17 mouse cellular contexts compared by ENCODE assay signal in the genomic region with DNA sequence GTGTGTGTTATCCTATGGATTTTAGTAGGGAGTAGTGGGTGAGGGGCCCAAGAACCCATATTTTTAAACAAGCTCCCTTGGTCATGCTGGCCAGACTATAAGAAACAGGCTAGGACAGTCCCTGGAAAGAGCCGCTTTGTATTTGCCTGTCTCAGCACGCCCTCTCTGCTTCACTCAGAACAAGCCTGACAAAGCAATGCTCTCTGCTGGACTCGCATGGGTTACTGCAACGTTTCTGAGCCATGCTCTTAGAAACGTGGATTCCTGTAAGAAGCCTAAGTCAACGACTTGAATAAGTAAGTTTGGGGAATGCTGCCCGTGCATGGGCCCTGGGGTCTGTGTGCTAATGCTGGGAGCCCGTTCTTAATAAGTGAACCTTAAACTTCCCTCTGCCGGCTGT. TPM values are rescaled to one million over a fixed set of nuclear protein-coding genes. Genes with fewer than 3 reads are reported as not detected.
DNase-seq lines count a peak whose midpoint lies in the region; ATAC-seq and TF ChIP-seq lines count a peak whose summit lies in the region.
"Had no signal": no experiment of that assay in that cellular context is flagged by ENCODE, and none has a peak within 500 bp of the region (broad histone marks: within the 10 kb centered on the region; RNA-seq: fewer than 3 reads in every experiment).

No protein-coding gene starts in this region.

- no peak for ATAC-seq in hindbrain, embryonic 11.5 days (ENCODE audit: low FRiP score)
- no peak for ATAC-seq in hindbrain, embryonic 13.5 days (ENCODE audit: low FRiP score)
- ATAC-seq in limb, embryonic 14.5 days (ENCODE audit: low FRiP score, low read depth) = no peak

- WGBS in hindbrain, embryonic 11.5 days = 28% methylated on average over 9 of the region's 9 CpGs
- WGBS in hindbrain, embryonic 13.5 days = 24% methylated on average over 9 of the region's 9 CpGs
- 18% methylated on average over 9 of the region's 9 CpGs for WGBS in limb, embryonic 14.5 days
- WGBS in limb, embryonic 10.5 days = 33% methylated on average over 9 of the region's 9 CpGs

- H3K9me3 ChIP-seq in hindbrain, embryonic 11.5 days (ENCODE audit: control insufficient read depth, low read length) = no peaks in the 10 kb centered on the region
- no peaks in the 10 kb centered on the region for H3K9me3 ChIP-seq in hindbrain, embryonic 13.5 days
- no peaks in the 10 kb centered on the region for H3K9me3 ChIP-seq in limb, embryonic 14.5 days (ENCODE audit: control insufficient read depth, low read length)
- no peaks in the 10 kb centered on the region for H3K9me3 ChIP-seq in limb, embryonic 10.5 days (replicated peaks)

- no peak overlapping the region for H3K4me3 ChIP-seq in hindbrain, embryonic 11.5 days (ENCODE audit: low read depth, low read length)
- no peak overlapping the region for H3K4me3 ChIP-seq in hindbrain, embryonic 13.5 days
- no peak overlapping the region for H3K4me3 ChIP-seq in limb, embryonic 14.5 days (replicated peaks; ENCODE audit: low read length)
- no peak overlapping the region for H3K4me3 ChIP-seq in limb, embryonic 10.5 days

- H3K27ac ChIP-seq in hindbrain, embryonic 11.5 days (ENCODE audit: low read depth, low read length) = no peak overlapping the region
- H3K27ac ChIP-seq in hindbrain, embryonic 13.5 days = no peak overlapping the region
- no peak overlapping the region for H3K27ac ChIP-seq in limb, embryonic 14.5 days (replicated peaks; ENCODE audit: low read depth, low read length)
- H3K27ac ChIP-seq in limb, embryonic 10.5 days = no peak overlapping the region

- H3K9ac ChIP-seq in hindbrain, embryonic 11.5 days (ENCODE audit: low read depth, low read length) = no peak overlapping the region
- no peak overlapping the region for H3K9ac ChIP-seq in hindbrain, embryonic 13.5 days
- H3K9ac ChIP-seq in limb, embryonic 14.5 days (ENCODE audit: low read depth, low read length, severe bottlenecking) = no peak overlapping the region

- peaks cover 8% of the 10 kb centered on the region for H3K27me3 ChIP-seq in hindbrain, embryonic 11.5 days (ENCODE audit: control insufficient read depth, insufficient read depth, low read length)
- H3K27me3 ChIP-seq in hindbrain, embryonic 13.5 days = peaks cover 45% of the 10 kb centered on the region
- H3K27me3 ChIP-seq in limb, embryonic 14.5 days (ENCODE audit: control insufficient read depth, insufficient read depth, low read length) = peaks cover 20% of the 10 kb centered on the region; the same call in 1 of the 2 replicates
- H3K27me3 ChIP-seq in limb, embryonic 10.5 days (ENCODE audit: low read depth, poor library complexity, severe bottlenecking) = peaks cover 59% of the 10 kb centered on the region

- no peak for TF ChIP-seq POLR2A in limb, embryonic 14.5 days (IDR thresholded peaks at IDR 0.05; ENCODE audit: borderline replicate concordance, extremely low read depth, insufficient read depth, insufficient read length)

- DNase-seq in hindbrain, embryonic 11.5 days (ENCODE audit: low spot score) = peak; percentile 20
- DNase-seq in limb, embryonic 14.5 days (ENCODE audit: low spot score) = peak; percentile 51
- DNase-seq in limb, embryonic 10.5 days (ENCODE audit: low spot score) = no peak
- DNase-seq in embryo, embryonic 10.5 days (ENCODE audit: low spot score) = peak; percentile 38
- peak; percentile 64 to 69 for DNase-seq in right cerebral cortex, postnatal 10 days (ENCODE audit: low spot score in 2 of 2)
- no peak for DNase-seq in adipocyte (ENCODE audit: low spot score)
- no peak for DNase-seq in heart, adult 8-10 months (ENCODE audit: low spot score)
- DNase-seq: cerebellum, adult 9-10 months; heart, adult 18-20 months; heart, postnatal 14 days; kidney, adult 11 months; thymus, postnatal 25 days had no signal

- H3K36me3 ChIP-seq in hindbrain, embryonic 11.5 days (ENCODE audit: control insufficient read depth, insufficient read depth, low read length) = no peaks in the 10 kb centered on the region
- H3K36me3 ChIP-seq in hindbrain, embryonic 13.5 days = no peaks in the 10 kb centered on the region
- H3K36me3 ChIP-seq in limb, embryonic 14.5 days (ENCODE audit: control insufficient read depth, insufficient read depth, low read length) = no peaks in the 10 kb centered on the region
- no peaks in the 10 kb centered on the region for H3K36me3 ChIP-seq in limb, embryonic 10.5 days

- no peak overlapping the region for H3K4me2 ChIP-seq in hindbrain, embryonic 11.5 days (replicated peaks; ENCODE audit: low read depth, low read length)
- H3K4me2 ChIP-seq in hindbrain, embryonic 13.5 days = no peak overlapping the region
- H3K4me2 ChIP-seq in limb, embryonic 14.5 days (replicated peaks; ENCODE audit: low read depth, low read length, severe bottlenecking) = no peak overlapping the region
- H3K4me2 ChIP-seq: liver, embryonic 11.5 days; midbrain, embryonic 11.5 days had no signal

- peaks cover 7% of the 10 kb centered on the region for H3K4me1 ChIP-seq in hindbrain, embryonic 11.5 days (replicated peaks; ENCODE audit: control insufficient read depth, insufficient read depth, low read length)
- H3K4me1 ChIP-seq in hindbrain, embryonic 13.5 days (replicated peaks) = peaks cover 44% of the 10 kb centered on the region
- H3K4me1 ChIP-seq in limb, embryonic 14.5 days (ENCODE audit: control insufficient read depth, insufficient read depth, low read length) = peaks cover 8% of the 10 kb centered on the region
- peaks cover 39% of the 10 kb centered on the region for H3K4me1 ChIP-seq in limb, embryonic 10.5 days

RNA-seq across cellular contexts. Expression of a gene that starts 2.1 kb away (rescaled TPM):
- polyA plus RNA-seq in hindbrain, embryonic 11.5 days (2014; fragmentation: Nextera tagmentation; extraction: Ambion mirVana) = 8.2 and 8.8 TPM in 2 replicates
- 37.2 and 37.5 TPM in 2 replicates for polyA plus RNA-seq in hindbrain, embryonic 13.5 days (2015; fragmentation: Nextera tagmentation; extraction: Ambion mirVana)
- polyA plus RNA-seq in limb, embryonic 14.5 days (2012; rRNA removed) = 7.5 and 8.6 TPM in 2 replicates
- 9.0 and 11.1 TPM in 2 replicates for polyA plus RNA-seq in limb, embryonic 14.5 days (2014; fragmentation: Nextera tagmentation; extraction: Ambion mirVana)
- 1.4 and 1.8 TPM in 2 replicates for polyA plus RNA-seq in limb, embryonic 10.5 days (2016; fragmentation: Nextera tagmentation; extraction: Ambion mirVana)
- 1 to 10 TPM; 5.2 to 7.5 (median 6.1) TPM for total RNA-seq in heart, adult 8-10 months (2022)
- total RNA-seq: MEL had no signal
- polyA plus RNA-seq: C2C12 had no signal

Comparison
In these comparisons a context has a peak if more than half of its experiments do, and no peak if none do; other contexts are left out.
1. DNase-seq: peak in hindbrain, embryonic 11.5 days (single experiment), limb, embryonic 14.5 days (single experiment), embryo, embryonic 10.5 days (single experiment) and right cerebral cortex, postnatal 10 days (2 of 2); none in limb, embryonic 10.5 days (single experiment), adipocyte (single experiment) and heart, adult 8-10 months (single experiment).